Mouse (Mus musculus) G1E (cell line): ENCODE measurements around the gene Zfp366.

Source experiments
- CTCF ChIP-seq: IDR thresholded peaks from 2 replicates; pipeline ENCODE4 v1.5.1; 2012; ENCODE audit warnings: low read depth, low read length, inconsistent platforms, mixed read lengths
- GATA1 ChIP-seq: IDR thresholded peaks from 2 replicates; pipeline ENCODE4 v1.6.1; 2012; ENCODE audit warnings: borderline replicate concordance, low read length, inconsistent platforms, mixed read lengths
- TAL1 ChIP-seq: conservative IDR thresholded peaks from 2 replicates; pipeline ENCODE4 v1.6.1; 2012; ENCODE audit warnings: low read depth, low read length, inconsistent platforms, mixed read lengths

- TF ChIP-seq CTCF: no peak
- no peak for TF ChIP-seq TAL1
- no peak for TF ChIP-seq GATA1
Measured at GRCm38 (mm10) chr13:99244471-99244870, 59.8 kb downstream of the Zfp366 start.
